Mouse (Mus musculus): ENCODE results near the gene Brdt. TPM values are rescaled to one million over a fixed set of nuclear protein-coding genes. Genes with fewer than 3 reads are reported as not detected.

Gene Brdt
- total and polyA plus RNA-seq, 3 experiments, result 1.2 to 4.4 (median 1.3) TPM

DNA sequence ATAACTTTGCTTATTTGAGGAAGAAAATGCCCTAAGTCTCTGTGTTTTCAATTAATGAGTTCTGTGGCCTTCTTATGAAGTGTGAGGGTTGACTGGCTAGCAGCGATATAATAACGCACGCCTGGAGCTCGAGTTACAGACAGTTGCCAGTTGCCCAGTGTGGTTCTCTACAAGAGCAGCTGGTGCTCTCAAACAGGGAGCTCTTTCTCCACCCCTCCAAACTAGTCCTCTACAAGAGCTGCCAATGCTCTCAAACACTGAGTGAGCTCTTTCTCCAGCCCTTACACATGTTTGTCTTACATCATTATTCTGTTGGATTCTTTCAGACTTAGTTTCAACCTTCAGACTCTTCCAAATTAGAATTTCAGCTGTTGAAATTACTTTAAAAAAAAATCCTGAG lies 80.4 kb downstream of the Brdt start:
- DNase-seq, result no peak

DNA sequence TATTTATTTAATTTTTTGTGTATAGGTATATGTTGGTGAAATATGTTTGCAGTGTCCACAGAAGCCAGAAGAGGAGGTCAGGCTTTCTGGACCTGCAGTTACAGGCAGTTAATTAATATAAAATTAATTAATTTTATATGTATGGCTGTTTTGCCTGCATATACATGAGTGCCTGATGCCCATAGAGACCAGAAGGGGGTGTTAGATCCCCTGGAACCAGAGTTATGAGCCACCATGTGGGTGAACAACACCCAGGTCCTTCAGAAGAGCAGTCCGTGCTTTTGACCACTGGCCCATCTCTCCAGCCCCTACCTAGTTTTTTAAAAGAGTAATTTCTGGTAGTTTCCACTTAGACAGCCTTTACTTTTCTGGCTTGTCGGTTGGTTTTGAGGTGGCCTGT lies 81.3 kb downstream of the Brdt start:
- no peak for DNase-seq

DNA sequence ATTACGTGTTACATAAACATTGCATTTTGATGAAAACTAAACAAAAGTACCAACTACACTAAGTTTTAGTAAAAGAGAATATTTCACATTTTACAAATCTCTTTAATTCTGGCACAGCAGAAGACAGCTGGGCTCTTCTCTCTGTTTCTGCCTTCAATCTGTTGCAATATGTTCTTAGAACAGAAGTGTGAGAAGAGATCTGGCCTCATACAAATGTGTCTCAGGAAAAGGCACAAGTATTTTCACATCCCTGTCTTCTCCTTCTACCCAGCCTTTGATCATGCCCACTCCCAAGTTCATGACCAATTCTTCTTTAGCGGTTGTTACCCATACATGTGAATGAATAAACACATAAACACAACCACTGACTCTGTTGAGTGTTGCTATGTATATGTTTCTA lies 84.1 kb downstream of the Brdt start:
- DNase-seq, result no peak

DNA sequence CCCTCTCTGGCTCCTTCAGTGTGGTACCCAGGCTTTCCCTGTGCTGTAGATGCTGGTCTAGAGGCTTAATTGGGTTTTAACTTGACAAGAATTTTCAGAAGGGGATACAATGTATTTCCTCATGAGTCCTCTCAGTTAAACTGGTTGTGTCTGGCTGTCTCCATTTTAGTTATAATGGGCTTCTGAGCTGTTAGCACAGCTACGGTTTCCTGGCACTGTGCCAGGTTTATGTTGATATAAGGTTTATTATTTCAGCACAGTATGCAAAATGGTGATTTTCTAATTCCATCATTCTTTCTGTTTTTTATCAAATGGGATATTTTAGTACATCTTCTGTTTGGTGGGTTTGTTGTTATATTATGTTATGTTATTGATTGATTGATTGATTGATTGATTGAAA lies 90.7 kb downstream of the Brdt start:
- no peak for DNase-seq

DNA sequence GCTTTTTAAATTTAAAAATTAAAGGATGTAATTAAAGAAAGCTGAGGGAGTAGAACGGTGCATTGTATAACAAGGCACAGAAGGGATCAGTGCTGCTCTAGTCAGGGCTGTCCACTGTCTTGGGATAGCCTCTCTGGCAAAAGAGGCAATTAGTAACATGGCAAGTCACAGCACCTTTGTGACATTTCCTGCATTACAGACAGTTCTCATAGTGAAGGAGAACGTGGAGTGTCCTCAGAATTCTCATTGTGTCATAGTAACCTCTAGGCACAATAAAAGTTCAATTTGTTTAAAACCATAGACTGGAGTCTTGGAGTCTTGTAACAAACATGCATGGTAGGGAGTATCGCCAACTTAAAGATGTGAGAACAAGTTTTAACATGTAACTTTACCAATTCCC lies 100.3 kb downstream of the Brdt start, which contains the start of gene Lpcat2b:
Gene Lpcat2b, plus strand, starts transcription at position 301 of the 400 bp plus-strand sequence.
- DNase-seq, result no peak

DNA sequence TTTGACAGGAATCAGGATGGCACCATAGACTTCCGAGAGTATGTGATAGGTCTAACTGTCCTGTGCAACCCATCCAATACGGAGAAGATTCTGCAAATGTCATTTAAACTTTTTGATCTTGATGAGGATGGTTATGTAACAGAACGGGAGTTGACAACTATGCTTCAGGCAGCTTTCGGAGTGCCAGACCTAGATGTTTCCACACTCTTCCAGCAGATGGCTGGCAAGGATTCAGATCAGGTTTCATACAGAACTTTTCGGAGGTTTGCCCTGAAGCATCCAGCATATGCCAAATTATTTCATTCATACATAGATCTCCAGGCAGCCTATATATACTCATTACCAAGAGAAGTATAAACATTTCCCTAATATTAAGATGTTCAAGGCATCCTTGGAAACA lies 103.0 kb downstream of the Brdt start:
- DNase-seq, result no peak

DNA sequence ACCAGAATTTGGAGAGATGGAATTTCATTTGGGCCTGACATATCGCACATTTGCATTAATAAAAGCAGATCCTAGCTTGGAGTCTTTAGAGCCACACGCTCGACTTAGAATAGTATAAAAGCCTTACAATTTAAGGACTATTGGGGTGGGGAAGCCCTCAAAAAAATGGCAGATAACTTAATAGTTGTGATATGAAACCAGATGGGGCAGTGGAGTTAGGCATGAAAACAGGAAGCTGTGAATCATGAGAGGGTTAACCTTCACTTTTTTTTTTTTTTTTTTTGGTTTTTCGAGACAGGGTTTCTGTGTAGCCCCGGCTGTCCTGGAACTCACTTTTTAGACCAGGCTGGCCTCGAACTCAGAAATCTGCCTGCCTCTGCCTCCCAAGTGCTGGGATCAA lies 105.2 kb downstream of the Brdt start:
- no peak for DNase-seq

Other genes starting within 250 kb of the Brdt start
- gene Tgfbr3, start 41.5 kb upstream of the Brdt start, total RNA-seq (2021), result 100 to 1,000 TPM; 206 to 233 TPM
- 133 and 171 TPM in 2 replicates for gene Tgfbr3, start 41.5 kb upstream of the Brdt start, polyA plus RNA-seq (2012; rRNA removed)
- gene Ephx4, start 71.6 kb downstream of the Brdt start, total RNA-seq (2021), result 1 to 10 TPM in 1 of 2 experiments, under 1 TPM in 1; 0.89 to 1.5 TPM
- 1.1 TPM in 2 replicates for gene Ephx4, start 71.6 kb downstream of the Brdt start, polyA plus RNA-seq (2012; rRNA removed)
- not detected for gene Lpcat2b, start 100.4 kb downstream of the Brdt start, total RNA-seq (2021)
- not detected in 2 replicates for gene Lpcat2b, start 100.4 kb downstream of the Brdt start, polyA plus RNA-seq (2012; rRNA removed)
- 1 to 10 TPM; 4.4 to 8.5 TPM for gene Btbd8, start 106.8 kb downstream of the Brdt start, total RNA-seq (2021)
- 0.41 and 0.58 TPM in 2 replicates for gene Btbd8, start 106.8 kb downstream of the Brdt start, polyA plus RNA-seq (2012; rRNA removed)
- not detected for gene Gm42669, start 176.5 kb downstream of the Brdt start, total RNA-seq (2021)
- 0.07 TPM in 1 of 2 replicates, not detected in the other for gene Gm42669, start 176.5 kb downstream of the Brdt start, polyA plus RNA-seq (2012; rRNA removed)
- gene 1700028K03Rik, start 203.6 kb downstream of the Brdt start, total RNA-seq (2021), result not detected
- gene 1700028K03Rik, start 203.6 kb downstream of the Brdt start, polyA plus RNA-seq (2012; rRNA removed), result 0.03 TPM in 1 of 2 replicates, not detected in the other